Mouse (Mus musculus) T-helper 2 cell (primary cell): ENCODE measurements around the gene Trip4.
"Not testable (repeated sequence)": the region's sequence is repeated elsewhere in the genome, so short reads cannot be mapped to it uniquely, and the experiment has no call there.

ENCODE experiments used
- in situ Hi-C: fragments of 300-600 bp; cut with MboI, MseI; formaldehyde crosslinking; loops from one replicate; pipeline ENCODE4 v1.15.1; 2025; ENCODE audit warnings: high pct_unique_total_duplicates

The Trip4 gene

DNA sequence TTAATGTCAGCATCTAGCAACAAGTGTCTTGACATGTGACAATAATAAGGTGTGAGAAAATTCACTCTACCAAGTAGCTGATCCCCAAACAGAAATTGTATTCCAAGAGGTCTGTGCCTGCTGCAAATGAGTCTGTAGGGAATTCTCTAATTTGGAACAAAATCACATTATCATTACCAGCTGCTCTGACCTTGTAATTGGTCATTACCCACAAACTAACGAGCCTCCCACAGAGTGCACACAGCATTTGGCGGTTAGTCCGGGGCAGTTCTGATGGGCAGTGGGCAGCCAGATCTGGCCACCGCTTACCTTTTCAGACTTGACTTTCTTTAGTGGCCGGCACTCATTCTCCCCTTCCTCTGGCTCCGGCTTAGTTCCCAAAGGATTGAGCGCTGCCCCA is 114.3 kb downstream of the Trip4 start:
- in situ Hi-C loops = no loop called here

DNA sequence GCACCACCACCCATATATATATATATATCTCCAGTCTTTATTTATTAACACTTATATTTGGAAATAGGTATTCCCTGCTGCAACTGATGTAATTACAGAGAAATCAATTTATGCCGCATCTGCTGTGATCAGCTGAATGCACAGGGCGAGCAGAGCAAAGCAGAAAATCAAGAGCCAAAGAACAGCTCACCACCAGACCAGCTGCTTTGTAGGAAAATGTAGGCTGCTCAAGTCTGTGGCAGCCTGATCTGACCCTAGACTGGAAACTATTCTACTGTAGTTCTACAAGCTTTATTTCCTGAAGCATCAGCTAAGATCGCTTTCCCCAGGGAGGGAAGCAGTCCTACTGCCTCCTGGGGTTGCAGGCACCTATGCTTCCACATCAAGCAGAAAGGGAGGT is 115.1 kb downstream of the Trip4 start:
- in situ Hi-C loops = no loop called here

DNA sequence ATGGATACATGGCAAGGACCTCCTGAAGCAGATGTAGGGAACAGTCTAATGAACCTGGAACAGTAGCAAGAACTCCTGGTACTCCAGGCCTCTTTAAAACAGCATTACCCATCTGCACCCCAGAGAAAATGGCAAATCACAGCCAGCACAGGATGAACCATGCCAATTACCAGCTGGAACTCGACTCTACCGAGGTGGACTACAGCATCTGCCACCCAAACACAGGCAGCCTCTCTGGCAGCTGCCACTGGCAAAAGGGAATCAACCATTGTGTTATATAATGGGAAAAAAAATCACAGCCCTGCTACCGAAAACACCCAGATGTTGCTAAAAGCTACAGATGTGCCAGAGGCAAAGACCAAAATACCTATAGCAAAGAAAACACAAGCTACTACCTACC is 115.5 kb downstream of the Trip4 start:
- in situ Hi-C loops = no loop called here

DNA sequence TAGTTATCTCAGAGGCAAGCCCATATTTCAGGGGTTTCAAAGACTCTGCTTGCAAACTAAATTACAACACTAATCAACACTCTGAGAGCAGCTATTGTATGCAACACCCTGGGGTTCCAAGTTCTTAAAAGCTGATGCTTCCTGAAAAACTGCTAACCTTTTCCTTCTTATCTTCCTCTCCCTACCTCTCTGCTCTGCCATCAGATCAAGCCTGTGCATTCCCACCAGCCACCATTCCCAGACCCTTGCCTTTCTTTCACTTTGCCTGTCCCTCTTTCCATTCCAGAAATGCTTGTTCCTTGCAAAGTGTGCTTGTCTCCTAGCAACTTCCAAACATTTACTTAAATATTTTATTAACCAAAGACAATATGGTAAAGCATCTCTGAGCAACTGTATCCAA is 116.7 kb downstream of the Trip4 start:
- in situ Hi-C loops = no loop called here

DNA sequence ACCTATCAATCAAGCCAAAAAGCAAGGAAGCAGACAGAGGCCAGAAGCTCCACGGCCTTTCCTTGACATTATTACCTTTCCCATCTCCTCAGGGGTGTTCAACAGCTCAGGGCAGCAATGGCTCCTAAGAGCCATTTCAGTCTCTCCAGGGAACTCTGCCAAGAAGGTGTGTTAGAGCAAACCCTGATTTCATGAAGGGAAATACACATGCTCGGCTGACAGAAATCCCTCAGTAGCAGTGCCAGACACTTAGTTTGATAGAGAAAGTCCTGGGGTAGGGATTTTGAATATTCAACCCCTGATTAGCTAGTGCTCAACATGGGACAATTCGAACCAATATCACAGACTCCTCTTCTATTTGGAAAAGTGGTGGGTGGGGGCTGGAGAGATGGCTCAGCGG is 117.5 kb downstream of the Trip4 start:
- in situ Hi-C loops = no loop called here

DNA sequence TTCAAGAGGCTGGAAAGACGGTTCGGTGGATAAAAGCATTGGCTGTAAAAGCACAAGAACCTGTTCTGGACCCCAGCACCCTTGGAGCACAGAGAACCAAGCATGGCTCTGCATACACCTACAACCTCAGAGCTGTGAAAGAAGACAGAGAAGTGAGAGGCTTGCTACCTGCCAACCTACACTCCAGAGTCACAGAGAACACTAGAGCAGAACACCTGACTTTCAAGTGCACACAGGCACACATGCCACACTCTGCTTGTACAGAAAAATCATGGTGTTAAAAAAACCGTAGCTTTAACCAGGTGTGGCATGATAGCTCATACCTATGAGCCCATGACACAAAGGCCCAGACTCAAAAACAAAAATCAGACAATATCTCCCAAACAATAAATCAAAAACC is 118.8 kb downstream of the Trip4 start:
- in situ Hi-C loops = no loop called here

DNA sequence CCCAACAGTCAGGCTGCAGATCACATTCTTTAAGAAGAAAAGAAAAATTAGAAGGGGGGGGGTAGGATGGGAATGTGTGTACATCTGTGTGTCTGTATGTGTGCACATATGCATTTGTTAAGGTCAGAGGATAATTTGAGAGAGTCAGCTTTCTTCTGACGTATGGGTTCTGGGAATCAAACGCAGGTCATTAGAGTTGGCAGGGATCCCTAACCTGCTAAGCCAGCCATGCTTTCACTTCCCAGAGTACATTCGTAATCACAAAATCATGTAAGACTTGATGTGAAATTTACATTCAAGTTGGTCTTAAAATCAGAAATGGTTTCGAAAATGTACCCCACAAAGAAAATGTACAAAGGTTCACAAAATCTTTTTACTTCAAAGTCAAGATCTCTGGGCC is 120.0 kb downstream of the Trip4 start:
- in situ Hi-C loops = no loop called here

DNA sequence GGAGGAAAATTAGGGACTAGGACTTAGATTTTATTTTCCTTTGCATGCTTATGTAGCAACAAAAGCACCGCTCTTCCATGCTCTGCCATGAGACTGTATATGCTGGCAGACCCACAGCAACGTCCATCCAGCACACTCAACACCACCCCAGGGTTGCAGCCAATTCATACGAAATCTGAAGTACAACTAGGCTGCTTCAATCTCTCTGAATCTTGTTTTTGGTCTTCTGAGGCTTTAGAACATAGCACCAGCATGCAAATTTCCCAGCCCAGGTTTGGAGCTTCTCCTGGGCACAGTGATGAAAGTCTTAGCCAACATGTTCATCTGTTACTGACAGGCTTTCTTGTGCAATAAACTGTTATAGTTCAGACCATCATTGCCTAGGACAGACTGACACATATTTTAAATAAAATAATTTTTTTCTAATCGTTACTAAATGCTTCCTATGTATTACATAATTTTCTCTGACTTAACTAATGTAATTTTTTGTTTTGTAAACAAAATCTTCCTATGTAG is 120.7 kb downstream of the Trip4 start:
- in situ Hi-C loops = no loop called here

DNA sequence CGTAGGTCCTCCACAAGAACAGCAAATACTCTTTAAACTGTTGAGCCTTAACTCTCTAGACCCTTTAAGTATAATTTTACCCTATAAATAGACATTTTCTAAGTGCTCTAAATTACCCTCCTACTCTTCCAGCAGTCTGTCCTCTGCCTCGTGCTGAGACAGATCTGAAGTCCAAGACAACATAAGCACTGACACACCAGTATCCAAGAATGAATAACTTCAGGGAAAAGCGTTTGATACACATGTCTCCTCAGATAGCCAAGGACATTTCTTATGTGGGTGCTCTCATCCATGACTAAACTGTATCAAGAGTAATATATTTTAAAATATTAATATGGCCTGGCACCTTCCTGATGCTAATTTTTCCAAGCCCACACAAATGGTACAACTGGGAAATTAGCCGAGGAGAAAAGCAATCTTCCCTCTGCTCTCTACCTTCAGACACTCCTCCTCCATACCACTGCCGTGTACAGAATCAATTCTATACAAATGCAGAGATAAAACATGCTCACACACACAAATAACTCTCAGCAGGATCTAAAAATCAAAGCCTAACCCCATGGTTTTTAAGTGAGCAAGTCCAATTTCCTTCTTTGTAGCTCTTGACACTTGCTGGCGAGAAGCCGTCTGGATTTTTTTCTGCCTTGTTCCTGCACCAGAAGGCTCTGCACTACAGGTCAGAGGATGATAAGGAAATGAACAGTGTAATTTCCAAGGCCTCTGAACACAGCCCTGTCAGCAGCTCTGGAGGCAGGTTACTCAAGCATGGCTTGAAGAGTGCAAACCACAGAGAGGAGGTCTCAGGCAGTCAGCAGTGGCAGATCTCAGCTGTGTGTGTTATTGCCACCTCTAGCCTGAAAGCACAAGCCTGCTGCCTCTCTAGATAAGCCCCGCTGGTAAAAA is 121.5 kb downstream of the Trip4 start:
- in situ Hi-C loops = no loop called here

DNA sequence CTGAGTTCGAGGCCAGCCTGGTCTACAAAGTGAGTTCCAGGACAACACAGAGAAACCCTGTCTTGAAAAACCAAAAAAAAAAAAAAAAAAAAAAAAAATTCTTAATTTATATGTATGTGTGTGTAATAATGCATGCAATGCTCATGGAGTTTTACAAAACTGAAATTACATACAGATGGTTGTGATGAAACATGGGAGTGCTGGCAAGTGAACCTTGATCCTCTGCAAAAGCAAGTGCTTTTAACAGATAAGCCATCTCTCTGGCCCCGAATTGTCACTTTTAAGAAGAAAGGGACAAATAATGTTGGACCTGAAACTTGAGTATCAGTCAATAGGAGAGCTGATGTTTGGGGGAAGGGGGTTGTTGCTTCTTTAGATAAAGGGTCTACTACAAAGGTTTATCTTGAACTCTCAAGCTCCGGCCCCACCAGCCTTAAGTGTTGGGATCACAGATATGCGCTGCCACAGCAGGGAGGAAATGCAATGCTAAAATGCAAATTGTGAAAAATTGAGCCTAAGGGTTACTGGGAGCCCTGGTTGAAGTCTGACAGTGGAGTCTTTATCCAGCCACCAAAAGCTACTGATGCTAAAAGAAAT is 122.7 kb downstream of the Trip4 start:
- in situ Hi-C loops = no loop called here

DNA sequence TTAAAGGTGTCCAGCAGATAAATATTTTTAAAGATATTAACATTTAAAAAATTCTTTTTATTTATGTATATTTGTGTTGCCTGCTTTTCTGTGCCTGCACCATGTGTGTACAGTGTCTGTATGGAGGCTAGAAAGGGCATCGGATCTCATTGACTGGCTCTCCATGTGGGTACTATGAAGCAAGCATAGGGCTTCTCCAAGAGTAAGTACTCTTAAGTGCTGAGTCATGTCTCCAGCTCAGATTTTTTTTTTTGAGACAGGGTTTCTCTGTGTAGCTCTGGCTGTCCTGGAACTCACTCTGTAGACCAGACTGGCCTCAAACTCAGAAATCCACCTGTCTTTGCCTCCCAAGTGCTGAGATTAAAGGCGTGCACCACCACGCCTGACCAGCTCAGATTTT is 129.0 kb downstream of the Trip4 start:
- in situ Hi-C loops = not testable (repeated sequence)
